8 mouse cellular contexts compared by ENCODE assay signal in the genomic region with DNA sequence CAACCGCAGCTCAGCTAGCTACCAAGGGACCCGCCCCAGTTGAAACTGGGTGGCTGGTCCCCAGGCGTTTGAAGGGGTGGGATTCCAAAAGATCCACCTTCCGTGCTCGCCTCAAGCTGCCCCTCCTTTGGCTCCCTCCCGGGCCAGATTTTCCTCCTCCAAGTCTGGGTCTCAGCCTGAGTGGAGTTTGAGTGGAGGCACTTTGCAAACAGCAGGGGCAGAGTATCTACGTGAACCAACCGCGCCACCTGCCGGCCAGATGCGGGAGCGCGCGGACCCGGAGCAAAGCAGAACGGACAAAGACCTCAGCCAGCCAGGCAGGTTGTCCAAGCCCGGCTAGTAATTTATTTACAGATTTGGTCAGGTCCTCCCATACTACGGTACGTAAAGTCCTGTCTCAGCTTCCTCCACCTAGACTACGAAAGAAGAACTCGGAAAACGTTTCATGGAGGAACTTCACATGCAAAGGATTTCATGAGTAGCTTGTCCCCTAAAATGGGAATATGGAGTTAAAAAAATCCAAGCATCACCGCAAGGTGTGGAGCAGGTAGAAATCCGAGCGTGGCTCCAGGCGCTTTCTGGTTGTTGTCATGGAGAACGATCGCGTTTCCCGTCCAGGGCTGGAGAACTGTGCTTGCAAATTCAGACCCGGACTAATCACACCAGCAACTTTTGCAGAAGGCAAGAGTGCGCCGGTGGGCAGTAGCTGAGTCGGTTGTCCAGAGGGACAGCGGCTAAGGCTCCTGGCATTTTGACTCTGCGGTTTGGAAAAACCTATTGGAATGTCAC. TPM values are rescaled to one million over a fixed set of nuclear protein-coding genes. Genes with fewer than 3 reads are reported as not detected.
DNase-seq lines count a peak whose midpoint lies in the region; ATAC-seq and TF ChIP-seq lines count a peak whose summit lies in the region.

No protein-coding gene starts in this region.

- no peaks in the 10 kb centered on the region for H3K9me3 ChIP-seq in hindbrain, postnatal 0 days (ENCODE audit: low read length)

- H3K9ac ChIP-seq in hindbrain, postnatal 0 days (replicated peaks; ENCODE audit: low read length): peak overlapping the region; percentile 51; the same call in 1 of the 2 replicates

- WGBS in hindbrain, postnatal 0 days: under 1% methylated on average over 36 of the region's 36 CpGs

- H3K27me3 ChIP-seq in hindbrain, postnatal 0 days (ENCODE audit: insufficient read depth, low read length): no peaks in the 10 kb centered on the region

- H3K4me1 ChIP-seq in hindbrain, postnatal 0 days (ENCODE audit: insufficient read depth, low read length): no peaks in the 10 kb centered on the region

- peak overlapping the region; percentile 84 for H3K4me2 ChIP-seq in hindbrain, postnatal 0 days (ENCODE audit: low read depth, low read length)

- H3K4me3 ChIP-seq in hindbrain, postnatal 0 days (ENCODE audit: low read length): peak overlapping the region; percentile 60

- no peaks in the 10 kb centered on the region for H3K36me3 ChIP-seq in hindbrain, postnatal 0 days (ENCODE audit: insufficient read depth, low read length)

- peak; percentile 97 for TF ChIP-seq CTCF in hindbrain, postnatal 0 days (IDR thresholded peaks at IDR 0.05; ENCODE audit: low read depth)

- DNase-seq in adipocyte (ENCODE audit: low spot score): peak; percentile 72
- peak; percentile 82 to 84 for DNase-seq in gastrocnemius, adult 8-10 months (ENCODE audit: low spot score in 2 of 2)
- peak; percentile 93 for DNase-seq in hindbrain, postnatal 0 days (ENCODE audit: low spot score)
- DNase-seq in left cerebral cortex, adult 8-10 months (ENCODE audit: low spot score in 2 of 2): peak; percentile 88 to 97
- peak; percentile 94 for DNase-seq in right cerebral cortex, adult 18-20 months
- peak; percentile 85 to 97 for DNase-seq in urinary bladder, adult 18-20 months (ENCODE audit: low spot score in 2 of 2)

- H3K27ac ChIP-seq in hindbrain, postnatal 0 days: peak overlapping the region; percentile 66; the same call in 1 of the 2 replicates

- ATAC-seq in common myeloid progenitor, adult 5-6 weeks (replicated peaks; ENCODE audit: low read depth, poor library complexity, severe bottlenecking): peak; percentile 84
- peak; percentile 55; the same call in 1 of the 2 replicates for ATAC-seq in hindbrain, postnatal 0 days
- peak; percentile 85 for ATAC-seq in megakaryocyte, adult 5-6 weeks (ENCODE audit: poor library complexity, severe bottlenecking)

RNA-seq across cellular contexts. Expression of gene Epha4, which starts 1.5 kb away (rescaled TPM):
- 1.0 and 1.5 TPM in 2 replicates for total RNA-seq in common myeloid progenitor, adult 5-6 weeks (2017)
- 1 to 10 TPM; 1.1 to 1.4 (median 1.2) TPM for total RNA-seq in gastrocnemius, adult 8-10 months (2022)
- 88.1 and 107 TPM in 2 replicates for total RNA-seq in hindbrain, postnatal 0 days (2014; rRNA removed)
- polyA plus RNA-seq in hindbrain, postnatal 0 days (2015; fragmentation: Nextera tagmentation; extraction: Ambion mirVana): 34.2 and 36.0 TPM in 2 replicates
- total RNA-seq in left cerebral cortex, adult 8-10 months (2022): 100 to 1,000 TPM; 139 to 158 (median 143) TPM
- 0.52 and 0.58 TPM in 2 replicates for total RNA-seq in megakaryocyte, adult 5-6 weeks (2015)
- total RNA-seq in megakaryocyte, adult 5-6 weeks (2017): 0.41 and 0.55 TPM in 2 replicates

Comparison
In these comparisons a context has a peak if more than half of its experiments do, and no peak if none do; other contexts are left out.
1. Peak in every context shown above with its lines: DNase-seq, ATAC-seq, H3K4me3 ChIP-seq and H3K27ac ChIP-seq.
2. RNA of gene Epha4, which starts 1.5 kb away (total RNA-seq): 139 to 158 TPM in left cerebral cortex, adult 8-10 months and 88.1 to 107 TPM in hindbrain, postnatal 0 days; 1.0 to 1.5 TPM in common myeloid progenitor, adult 5-6 weeks, 1.1 to 1.4 TPM in gastrocnemius, adult 8-10 months and 0.41 to 0.58 TPM in megakaryocyte, adult 5-6 weeks; every median in the first group is over 10 times any median in the second.